Mouse (Mus musculus): ENCODE data around the gene Ptprt. TPM values are rescaled to one million over a fixed set of nuclear protein-coding genes. Genes with fewer than 3 reads are reported as not detected.

Gene Ptprt
- total RNA-seq (2012; rRNA removed): 0.25 and 0.76 TPM in 2 replicates
- not detected in 2 replicates for total RNA-seq (2014; rRNA removed)
- not detected in 2 replicates for polyA plus RNA-seq (2012; ENCODE audit: insufficient read length, low read depth)

DNA sequence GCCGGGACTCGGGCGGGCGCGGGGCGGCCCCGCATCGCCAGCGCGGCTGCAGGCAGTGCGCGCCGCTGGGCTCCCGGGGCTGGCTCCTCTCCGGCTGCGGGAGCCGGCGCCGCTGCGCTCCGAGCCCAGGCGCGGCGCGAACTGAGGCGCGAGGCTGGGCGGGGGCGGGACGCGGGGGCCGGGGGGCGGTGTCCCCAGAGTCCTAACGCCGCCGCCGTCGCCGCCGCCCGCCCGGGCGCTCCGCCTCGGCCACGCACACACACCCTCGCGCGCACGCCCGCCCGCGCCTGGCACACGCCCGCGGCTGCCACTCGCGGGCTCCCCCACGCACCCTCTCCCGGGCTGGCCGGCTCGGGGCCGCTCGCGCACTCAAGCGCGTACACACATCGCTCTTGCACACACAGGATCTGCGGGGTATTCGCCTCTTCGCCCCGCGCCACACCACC is at the start of gene Ptprt:
Ptprt (minus strand) TSS at position 207 of the 446 bp plus-strand sequence.
- Histone ChIP-seq H3K4me1 (ENCODE audit: control insufficient read depth in 1 of 2, insufficient read depth in 2 of 2) (no peaks in the 10 kb centered on the region), H3K27ac (ENCODE audit: insufficient read depth, low read depth) (no peak within 1 kb of the TSS), H3K36me3 (replicated peaks in 1 of 2; ENCODE audit: control insufficient read depth in 1 of 2, insufficient read depth in 1 of 2, low read length in 1 of 2) (no peaks in the 10 kb centered on the region), H3K4me3 (replicated peaks in 1 of 3; ENCODE audit: low read depth in 2 of 3, low read length in 2 of 3, poor library complexity in 1 of 3) (no peak within 1 kb of the TSS), H3K9ac (ENCODE audit: insufficient read depth, low read depth) (no peak within 1 kb of the TSS), H3K9me3 (replicated peaks; ENCODE audit: low read length) (peaks cover 77% of the 10 kb centered on the region), H3K79me2 (replicated peaks; ENCODE audit: control insufficient read depth, extremely low read depth, insufficient read depth, poor library complexity, severe bottlenecking) (no peaks in the 10 kb centered on the region), H3K4me2 (ENCODE audit: insufficient read depth, low read depth, poor library complexity, severe bottlenecking) (no peak within 1 kb of the TSS), H3K27me3 (replicated peaks) (no peaks in the 10 kb centered on the region)
- no peak for DNase-seq (ENCODE audit: extremely low read depth)
- in situ Hi-C loops (cut with MboI; ENCODE audit: low pct_ligation_motif_present, low pct_unique_long_range_greater_than_20kb, low sequenced_read_pairs) (no loop called here), dilution Hi-C loops (cut with MboI; ENCODE audit: extremely low pct_ligation_motif_present, extremely low pct_unique_long_range_greater_than_20kb, low sequenced_read_pairs) (no loop called here)
- TF ChIP-seq ZC3H11A (IDR thresholded peaks at IDR 0.05; ENCODE audit: low read depth, low read length) (no peak), E2F4 (IDR thresholded peaks at IDR 0.05; ENCODE audit: insufficient replicate concordance, low read depth, low read length) (no peak), USF1 (IDR thresholded peaks at IDR 0.05; ENCODE audit: low read depth, low read length) (no peak), MXI1 (IDR thresholded peaks at IDR 0.05; ENCODE audit: low read depth, low read length) (no peak), GABPA (IDR thresholded peaks at IDR 0.05; ENCODE audit: insufficient replicate concordance, low read depth, low read length) (no peak), ZMIZ1 (IDR thresholded peaks at IDR 0.05; ENCODE audit: low read depth, low read length) (no peak), RCOR1 (conservative IDR thresholded peaks at IDR 0.05; ENCODE audit: low read depth, low read length) (no peak), USF2 (conservative IDR thresholded peaks at IDR 0.05; ENCODE audit: low read depth, low read length) (no peak), BHLHE40 (IDR thresholded peaks at IDR 0.05; ENCODE audit: low read depth, low read length) (no peak), PAX5 (IDR thresholded peaks at IDR 0.05; ENCODE audit: low read length) (no peak), MAFK (IDR thresholded peaks at IDR 0.05; ENCODE audit: insufficient replicate concordance, low read length) (no peak), TBP (conservative IDR thresholded peaks at IDR 0.05; ENCODE audit: low read depth, low read length) (no peak), ETS1 (conservative IDR thresholded peaks at IDR 0.05; ENCODE audit: low read depth, low read length) (no peak), CTCF (conservative IDR thresholded peaks at IDR 0.05 in 1 of 2, IDR thresholded peaks at IDR 0.05 in 1 of 2; ENCODE audit: low read depth in 2 of 2, low read length in 2 of 2) (no peak), POLR2AphosphoS2 (IDR thresholded peaks at IDR 0.05; ENCODE audit: low read depth, low read length) (no peak), ELF1 (IDR thresholded peaks at IDR 0.05; ENCODE audit: low read depth, low read length) (no peak)

DNA sequence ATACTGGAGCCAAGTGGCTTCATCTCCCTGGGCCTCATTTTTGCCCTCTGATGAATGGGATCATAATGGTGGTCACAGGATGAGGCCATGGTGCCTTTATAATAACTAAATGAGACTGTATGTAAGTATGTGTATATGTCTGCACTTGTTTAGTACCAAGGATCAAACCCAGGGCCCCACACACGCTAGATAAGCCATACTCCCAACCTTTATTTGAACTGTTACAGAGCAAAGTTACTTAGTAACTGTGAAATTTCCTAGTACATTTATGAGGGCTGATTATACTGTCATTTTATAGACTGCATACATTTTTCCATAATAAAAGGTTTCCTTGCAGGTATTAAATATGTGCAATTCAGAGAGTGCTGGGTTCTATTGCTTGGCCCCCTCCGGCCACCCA is 49.5 kb upstream of the Ptprt start:
- no peak overlapping the region for H3K9ac ChIP-seq (ENCODE audit: insufficient read depth, low read depth)
- dilution Hi-C loops (cut with MboI; ENCODE audit: extremely low pct_ligation_motif_present, extremely low pct_unique_long_range_greater_than_20kb, low sequenced_read_pairs): no loop called here
- DNase-seq (ENCODE audit: extremely low read depth): no peak
- no peaks in the 10 kb centered on the region for H3K36me3 ChIP-seq (replicated peaks in 1 of 2; ENCODE audit: control insufficient read depth in 1 of 2, insufficient read depth in 1 of 2, low read length in 1 of 2)
- no peaks in the 10 kb centered on the region for H3K27me3 ChIP-seq (replicated peaks)
- H3K27ac ChIP-seq (ENCODE audit: insufficient read depth, low read depth): no peak overlapping the region
- H3K9me3 ChIP-seq (replicated peaks; ENCODE audit: low read length): peaks cover 70% of the 10 kb centered on the region
- no peaks in the 10 kb centered on the region for H3K79me2 ChIP-seq (replicated peaks; ENCODE audit: control insufficient read depth, extremely low read depth, insufficient read depth, poor library complexity, severe bottlenecking)
- TF ChIP-seq JUN (IDR thresholded peaks at IDR 0.05; ENCODE audit: insufficient read depth, low read depth, low read length) (no peak), SMC3 (IDR thresholded peaks at IDR 0.05; ENCODE audit: low read depth, low read length) (no peak), CHD2 (IDR thresholded peaks at IDR 0.05; ENCODE audit: low read length) (no peak), JUND (conservative IDR thresholded peaks at IDR 0.05; ENCODE audit: low read depth, low read length) (no peak), NRF1 (IDR thresholded peaks at IDR 0.05; ENCODE audit: low read depth, low read length) (no peak), IRF4 (IDR thresholded peaks at IDR 0.05; ENCODE audit: low read depth, low read length) (no peak), MXI1 (IDR thresholded peaks at IDR 0.05; ENCODE audit: low read depth, low read length) (no peak), ZC3H11A (IDR thresholded peaks at IDR 0.05; ENCODE audit: low read depth, low read length) (no peak), GABPA (IDR thresholded peaks at IDR 0.05; ENCODE audit: insufficient replicate concordance, low read depth, low read length) (no peak), BHLHE40 (IDR thresholded peaks at IDR 0.05; ENCODE audit: low read depth, low read length) (no peak), TCF12 (IDR thresholded peaks at IDR 0.05; ENCODE audit: low read depth, low read length) (no peak), POLR2AphosphoS2 (IDR thresholded peaks at IDR 0.05; ENCODE audit: low read depth, low read length) (no peak), KAT2A (IDR thresholded peaks at IDR 0.05; ENCODE audit: insufficient replicate concordance, low read length) (no peak), ELF1 (IDR thresholded peaks at IDR 0.05; ENCODE audit: low read depth, low read length) (no peak), RAD21 (IDR thresholded peaks at IDR 0.05; ENCODE audit: low read depth, low read length) (no peak), MYC (IDR thresholded peaks at IDR 0.05; ENCODE audit: low read depth, low read length) (no peak), SIN3A (IDR thresholded peaks at IDR 0.05; ENCODE audit: low read length) (no peak)
- H3K4me2 ChIP-seq (ENCODE audit: insufficient read depth, low read depth, poor library complexity, severe bottlenecking): no peak overlapping the region
- in situ Hi-C loops (cut with MboI; ENCODE audit: low pct_ligation_motif_present, low pct_unique_long_range_greater_than_20kb, low sequenced_read_pairs): no loop called here
- no peaks in the 10 kb centered on the region for H3K4me1 ChIP-seq (ENCODE audit: control insufficient read depth in 1 of 2, insufficient read depth in 2 of 2)
- no peak overlapping the region for H3K4me3 ChIP-seq (replicated peaks in 1 of 3; ENCODE audit: low read depth in 2 of 3, low read length in 2 of 3, poor library complexity in 1 of 3)

Data from CH12.LX (cell line).